Mouse (Mus musculus) forebrain, postnatal 0 days (tissue): Measurements from ENCODE around the gene Erbin. TPM values are rescaled to one million over a fixed set of nuclear protein-coding genes. Genes with fewer than 3 reads are reported as not detected.

ENCODE experiments used
- ATAC-seq: fragments of 200-750 bp; cut with Nextera tagmentation; 2 replicates; pipeline ENCODE4 v1.8.0; 2017; ENCODE audit warnings: mild to moderate bottlenecking, moderate library complexity
- DNase-seq: peaks from one replicate; pipeline ENCODE4 v3.0.0-alpha.2; 2015
- H3K27ac ChIP-seq: fragments of 300-500 bp; sonication (generic); 2 replicates; pipeline ENCODE4 v1.5.1; 2014; ENCODE audit warnings: low read depth, mild to moderate bottlenecking, antibody characterized with exemption, low read length, moderate library complexity, mixed read lengths
- H3K27me3 ChIP-seq: fragments of 300-500 bp; sonication (generic); 2 replicates; pipeline ENCODE4 v1.6.1; 2014; ENCODE audit warnings: mild to moderate bottlenecking, low read length, mixed read lengths; ENCODE audit not compliant: insufficient read depth
- H3K36me3 ChIP-seq: fragments of 300-500 bp; sonication (generic); 2 replicates; pipeline ENCODE4 v1.6.1; 2014; ENCODE audit warnings: mild to moderate bottlenecking, moderate library complexity; ENCODE audit not compliant: insufficient read depth
- H3K4me1 ChIP-seq: fragments of 300-500 bp; sonication (generic); 2 replicates; pipeline ENCODE4 v1.6.1; 2014; ENCODE audit warnings: antibody characterized with exemption; ENCODE audit not compliant: insufficient read depth
- H3K4me2 ChIP-seq: fragments of 300-500 bp; sonication (generic); 2 replicates; pipeline ENCODE4 v1.6.1; 2014; ENCODE audit warnings: low read depth, mild to moderate bottlenecking, moderate library complexity
- H3K4me3 ChIP-seq: fragments of 300-500 bp; sonication (generic); 2 replicates; pipeline ENCODE4 v1.5.1; 2014; ENCODE audit warnings: low read depth, low read length, mixed read lengths
- H3K9ac ChIP-seq: fragments of 300-500 bp; sonication (generic); 2 replicates; pipeline ENCODE4 v1.6.1; 2014; ENCODE audit warnings: mild to moderate bottlenecking
- H3K9me3 ChIP-seq: fragments of 300-500 bp; sonication (generic); 2 replicates; pipeline ENCODE4 v1.6.1; 2016; ENCODE audit warnings: low read length
- CTCF ChIP-seq: sonication (generic); IDR thresholded peaks from 2 replicates; pipeline ENCODE4 v1.5.1; 2016; ENCODE audit warnings: antibody characterized with exemption, control low read depth, low read depth
- WGBS: fragments of 180-500 bp; shearing (Covaris S2); extraction: QIAGEN DNeasy Blood & Tissue Kit; methylation state at CpG from one replicate; pipeline ENCODE4 v1.1.7; 2014; 5-methylcytosine and 5-hydroxymethylcytosine counted together
- polyA plus RNA-seq: library from polyadenylated mRNA; unstranded; fragments of >200 nt; fragmentation: Nextera tagmentation; extraction: Ambion mirVana; gene quantifications from 2 replicates; pipeline ENCODE4 v1.2.1, GENCODE M21; 2015
- total RNA-seq: library from RNA; depleted of rRNA; stranded (reverse); fragments of >200 nt; gene quantifications from 2 replicates; pipeline ENCODE4 v1.2.3, GENCODE M21; 2014

The Erbin gene
- total and polyA plus RNA-seq, 2 experiments from 2014 or later, result 6.0 to 51.3 TPM

DNA sequence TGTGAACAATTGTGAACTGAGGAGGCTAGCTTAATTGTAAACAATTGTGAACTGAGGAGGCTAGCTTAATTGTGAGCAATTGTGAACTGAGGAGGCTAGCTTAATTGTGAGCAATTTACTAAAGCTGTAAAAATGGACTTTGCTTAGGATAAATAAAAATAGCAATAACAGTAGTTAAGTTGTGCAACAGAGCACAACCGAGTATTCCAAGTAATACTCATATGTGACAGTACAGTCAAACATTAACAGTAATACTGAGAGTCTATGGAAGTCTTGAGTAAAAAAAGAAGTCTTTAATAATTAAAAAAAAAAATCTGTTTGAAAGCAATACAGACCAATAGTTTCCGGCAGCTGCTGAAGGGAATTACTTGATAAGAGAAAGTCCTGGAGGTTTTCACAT, 61.3 kb downstream of the Erbin start:
- Histone ChIP-seq H3K36me3 (peaks cover 5% of the 10 kb centered on the region), H3K4me2 (no peak overlapping the region), H3K9me3 (no peaks in the 10 kb centered on the region), H3K4me1 (no peaks in the 10 kb centered on the region), H3K27ac (no peak overlapping the region), H3K4me3 (no peak overlapping the region), H3K9ac (no peak overlapping the region), H3K27me3 (no peaks in the 10 kb centered on the region)
- DNase-seq (no peak), ATAC-seq (no peak)
- TF ChIP-seq CTCF, result no peak
- WGBS, result 92% methylated on average over 2 of the region's 2 CpGs

DNA sequence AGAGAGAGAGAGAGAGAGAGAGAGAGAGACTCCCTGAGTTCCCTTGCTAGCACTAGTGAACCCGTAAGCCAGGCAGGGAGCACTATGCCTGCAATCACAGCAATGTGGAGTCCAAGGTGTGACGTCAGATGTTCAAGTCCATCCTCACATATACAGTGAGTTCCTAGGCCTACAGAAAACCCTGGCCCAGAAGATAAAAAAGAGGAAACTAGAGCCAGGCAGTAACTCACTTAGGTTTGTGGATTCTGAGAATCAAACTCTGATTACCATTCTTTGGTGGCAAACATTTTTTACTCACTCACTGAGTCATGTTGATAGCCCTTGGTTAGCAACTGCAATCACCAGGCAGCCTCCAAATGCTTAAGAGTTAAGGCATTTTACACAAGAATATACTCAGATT, 72.7 kb downstream of the Erbin start:
- Histone ChIP-seq H3K9me3 (no peaks in the 10 kb centered on the region), H3K4me1 (no peaks in the 10 kb centered on the region), H3K36me3 (peaks cover 11% of the 10 kb centered on the region; the same call in 1 of the 2 replicates), H3K4me2 (no peak overlapping the region), H3K27me3 (no peaks in the 10 kb centered on the region), H3K27ac (no peak overlapping the region), H3K4me3 (no peak overlapping the region), H3K9ac (no peak overlapping the region)
- 94% methylated on average over 2 of the region's 2 CpGs for WGBS
- DNase-seq (no peak), ATAC-seq (no peak)
- no peak for TF ChIP-seq CTCF

DNA sequence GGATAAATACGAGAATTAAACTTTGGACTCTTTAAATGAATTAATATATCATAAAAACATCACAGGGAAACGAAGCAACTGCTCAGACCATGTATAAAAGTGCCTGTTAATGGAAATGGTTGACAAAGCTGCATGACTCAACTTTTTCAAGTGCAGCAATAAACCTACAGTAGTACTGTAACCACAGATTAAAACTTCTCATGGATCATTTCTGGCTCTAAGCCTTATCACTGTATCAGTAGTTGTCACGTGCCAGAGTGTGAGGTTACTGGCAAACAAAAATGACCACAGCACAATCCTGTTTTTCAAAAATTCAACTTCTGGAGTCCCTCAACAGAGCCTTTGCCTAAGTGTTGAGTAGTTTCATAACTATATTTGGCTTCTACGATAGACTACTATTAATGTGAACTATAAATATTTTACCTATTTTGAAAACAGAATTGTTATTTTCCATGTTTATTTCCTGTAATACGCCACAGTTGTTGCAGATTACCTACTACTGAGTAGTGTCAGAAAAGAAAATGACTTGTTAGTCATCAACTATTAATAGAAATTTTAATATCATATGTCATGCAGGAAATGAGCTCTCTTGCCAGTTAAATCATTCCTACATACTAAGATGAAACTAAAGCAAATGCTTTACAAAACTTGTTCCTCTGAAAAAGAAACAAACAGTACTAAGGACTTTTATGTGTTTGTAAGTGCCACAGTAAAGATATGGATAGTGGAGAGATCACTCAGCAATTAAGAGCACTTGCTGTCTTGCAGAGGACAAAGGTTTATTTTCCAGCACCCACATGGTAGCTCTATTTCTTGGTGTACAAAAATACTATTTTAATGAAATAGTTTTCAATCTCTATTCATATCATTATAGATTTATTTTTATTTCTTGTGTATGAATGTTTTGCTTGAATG, 78.8 kb downstream of the Erbin start:
- WGBS, result 92% methylated on average over 5 of the region's 5 CpGs
- Histone ChIP-seq H3K27ac (no peak overlapping the region), H3K4me3 (no peak overlapping the region), H3K27me3 (no peaks in the 10 kb centered on the region), H3K9me3 (no peaks in the 10 kb centered on the region), H3K9ac (no peak overlapping the region), H3K4me1 (no peaks in the 10 kb centered on the region), H3K4me2 (no peak overlapping the region), H3K36me3 (peaks cover 20% of the 10 kb centered on the region)
- DNase-seq, result no peak
- no peak for ATAC-seq
- TF ChIP-seq CTCF, result no peak

DNA sequence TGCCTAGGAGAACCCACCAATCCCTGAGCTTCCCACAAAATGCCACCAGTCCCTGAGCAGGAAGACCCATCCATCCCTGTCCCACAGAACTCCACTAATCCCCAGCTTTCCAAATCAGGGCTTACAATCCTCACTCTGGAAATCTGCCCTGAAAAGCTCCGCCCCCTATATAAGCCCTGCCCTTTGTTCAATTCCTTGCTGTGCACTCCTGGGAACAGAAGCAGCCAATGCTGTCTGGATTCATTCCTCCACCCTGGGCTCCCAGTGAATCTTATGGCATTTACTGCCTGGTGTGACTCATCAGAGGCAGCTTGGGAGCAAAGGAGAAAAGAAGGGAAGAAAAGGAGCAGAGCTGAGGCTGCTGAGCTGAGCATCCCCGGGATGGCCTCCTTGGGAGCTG, 81.7 kb downstream of the Erbin start:
- Histone ChIP-seq H3K27me3 (no peaks in the 10 kb centered on the region), H3K4me2 (no peak overlapping the region), H3K4me3 (no peak overlapping the region), H3K27ac (no peak overlapping the region), H3K9me3 (no peaks in the 10 kb centered on the region), H3K36me3 (peaks cover 30% of the 10 kb centered on the region), H3K4me1 (no peaks in the 10 kb centered on the region), H3K9ac (no peak overlapping the region)
- no peak for TF ChIP-seq CTCF
- 70% methylated on average over 2 of the region's 2 CpGs for WGBS
- DNase-seq (no peak), ATAC-seq (no peak)

DNA sequence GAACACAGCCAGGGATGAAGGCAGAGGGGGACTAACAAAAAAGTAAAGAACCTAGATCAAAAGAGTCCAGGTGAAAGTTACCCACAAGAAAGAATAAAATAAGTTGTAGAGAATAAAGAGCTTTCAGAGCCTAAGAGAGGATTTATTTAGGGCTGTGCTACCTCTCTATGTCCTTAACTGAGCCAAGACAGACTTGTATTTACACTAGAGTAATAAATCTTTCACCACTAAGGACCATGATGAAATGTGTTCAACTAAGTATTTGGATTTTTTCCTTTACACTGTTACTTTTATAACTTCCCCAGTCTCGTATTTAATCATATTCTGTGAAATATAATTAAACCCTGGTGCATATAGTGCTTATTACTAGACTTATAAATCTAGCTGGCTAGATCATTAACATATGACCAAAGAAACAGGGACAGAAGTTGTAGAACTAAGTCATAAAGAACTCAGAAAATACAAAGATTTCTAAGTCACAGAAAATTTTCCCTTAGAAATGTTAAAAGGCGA, 90.6 kb downstream of the Erbin start:
- ATAC-seq (no peak), DNase-seq (no peak)
- no peak overlapping the region for H3K9ac ChIP-seq
- H3K9me3 ChIP-seq, result no peaks in the 10 kb centered on the region
- H3K4me3 ChIP-seq, result no peak overlapping the region
- no peak overlapping the region for H3K4me2 ChIP-seq
- TF ChIP-seq CTCF, result no peak
- H3K27ac ChIP-seq, result no peak overlapping the region
- H3K4me1 ChIP-seq, result no peaks in the 10 kb centered on the region
- H3K27me3 ChIP-seq, result no peaks in the 10 kb centered on the region
- 92% methylated on average over 2 of the region's 2 CpGs for WGBS
- peaks cover 19% of the 10 kb centered on the region for H3K36me3 ChIP-seq

DNA sequence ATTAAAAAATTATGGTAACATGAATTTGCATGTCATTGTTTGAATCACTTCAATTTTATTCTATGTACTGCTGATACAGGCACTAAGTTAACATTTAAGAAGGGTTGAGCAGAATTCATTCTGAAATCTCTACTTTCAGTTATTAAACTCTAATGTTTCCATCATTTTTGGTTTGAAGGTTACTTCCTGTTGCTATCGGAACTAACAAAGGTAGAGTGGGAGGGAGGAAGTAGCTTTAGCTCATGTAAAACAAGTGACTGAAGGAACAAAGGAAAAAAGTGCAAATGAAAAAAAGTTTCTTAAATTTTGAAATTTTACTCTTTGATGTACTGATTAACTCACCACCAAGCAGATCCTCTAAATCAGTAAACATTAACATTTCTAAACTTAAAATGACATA, 98.0 kb downstream of the Erbin start:
- Histone ChIP-seq H3K4me1 (no peaks in the 10 kb centered on the region), H3K9ac (no peak overlapping the region), H3K27ac (no peak overlapping the region), H3K4me2 (no peak overlapping the region), H3K27me3 (no peaks in the 10 kb centered on the region), H3K9me3 (no peaks in the 10 kb centered on the region), H3K36me3 (peaks cover 8% of the 10 kb centered on the region; the same call in 1 of the 2 replicates), H3K4me3 (no peak overlapping the region)
- ATAC-seq (no peak), DNase-seq (no peak)
- no peak for TF ChIP-seq CTCF
- whole genome bisulfite sequencing, result 93% methylated on average over 1 of the region's 1 CpGs

DNA sequence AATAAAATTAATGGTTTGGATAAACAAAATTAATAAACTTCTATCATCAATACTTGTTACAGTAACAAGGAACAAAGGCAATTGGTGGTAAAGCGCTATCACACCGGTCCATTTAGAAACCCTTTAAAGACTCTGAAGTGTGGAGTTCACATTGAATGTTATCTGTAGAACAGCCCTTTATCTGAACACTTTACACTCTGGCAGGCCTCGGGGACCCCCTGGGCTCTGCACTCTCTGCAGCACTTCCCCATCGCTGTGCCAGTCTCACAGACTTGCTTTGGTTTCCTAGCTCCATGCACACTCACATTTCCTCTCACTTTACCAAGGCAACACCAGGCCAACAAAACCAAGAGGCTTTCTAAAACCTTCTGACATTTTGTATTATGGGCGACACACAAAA, 100.9 kb downstream of the Erbin start:
- no peak for ATAC-seq
- TF ChIP-seq CTCF, result no peak
- no peaks in the 10 kb centered on the region for H3K27me3 ChIP-seq
- no peaks in the 10 kb centered on the region for H3K9me3 ChIP-seq
- H3K4me2 ChIP-seq, result no peak overlapping the region
- no peak overlapping the region for H3K4me3 ChIP-seq
- H3K27ac ChIP-seq, result no peak overlapping the region
- H3K4me1 ChIP-seq, result no peaks in the 10 kb centered on the region
- WGBS, result 87% methylated on average over 5 of the region's 5 CpGs
- peaks cover 11% of the 10 kb centered on the region for H3K36me3 ChIP-seq
- no peak overlapping the region for H3K9ac ChIP-seq
- DNase-seq, result no peak
